In genomic region chr3:142640201-142640600, GRCm38 (mm10) we compare ENCODE assay signal across 8 mouse cellular contexts. TPM values are rescaled to one million over a fixed set of nuclear protein-coding genes. Genes with fewer than 3 reads are reported as not detected.
DNase-seq lines count a peak whose midpoint lies in the region; ATAC-seq lines count a peak whose summit lies in the region.

No protein-coding gene starts in this region.

- intact Hi-C loops in left cerebral cortex, postnatal 14 days (cut with DNase I) = loop anchor here (2.0 kb wide), 1 partner anchor 69 kb away; no protein-coding TSS in a partner anchor

- no peaks in the 10 kb centered on the region for H3K36me3 ChIP-seq in forebrain, embryonic 11.5 days (ENCODE audit: control insufficient read depth, insufficient read depth, low read length)
- no peaks in the 10 kb centered on the region for H3K36me3 ChIP-seq in forebrain, embryonic 15.5 days
- no peaks in the 10 kb centered on the region for H3K36me3 ChIP-seq in forebrain, embryonic 13.5 days (ENCODE audit: poor library complexity, severe bottlenecking)
- H3K36me3 ChIP-seq in hindbrain, embryonic 11.5 days (ENCODE audit: control insufficient read depth, insufficient read depth, low read length) = no peaks in the 10 kb centered on the region
- no peaks in the 10 kb centered on the region for H3K36me3 ChIP-seq in midbrain, embryonic 11.5 days (ENCODE audit: control insufficient read depth, insufficient read depth, low read length)

- H3K4me3 ChIP-seq in forebrain, embryonic 11.5 days (ENCODE audit: low read depth, low read length) = no peak overlapping the region
- H3K4me3 ChIP-seq in forebrain, embryonic 15.5 days = no peak overlapping the region
- no peak overlapping the region for H3K4me3 ChIP-seq in forebrain, embryonic 13.5 days
- H3K4me3 ChIP-seq in hindbrain, embryonic 11.5 days (ENCODE audit: low read depth, low read length) = no peak overlapping the region
- H3K4me3 ChIP-seq in midbrain, embryonic 11.5 days (ENCODE audit: low read depth, low read length) = no peak overlapping the region

- no peak overlapping the region for H3K9ac ChIP-seq in forebrain, embryonic 11.5 days (ENCODE audit: low read length)
- no peak overlapping the region for H3K9ac ChIP-seq in forebrain, embryonic 15.5 days (replicated peaks)
- no peak overlapping the region for H3K9ac ChIP-seq in forebrain, embryonic 13.5 days
- H3K9ac ChIP-seq in hindbrain, embryonic 11.5 days (ENCODE audit: low read depth, low read length) = no peak overlapping the region
- H3K9ac ChIP-seq in midbrain, embryonic 11.5 days (ENCODE audit: low read length) = no peak overlapping the region

- ATAC-seq in forebrain, embryonic 11.5 days (replicated peaks; ENCODE audit: low FRiP score) = 0 out of 2 replicates have a peak, but pooled peaks have one; percentile 51
- no peak for ATAC-seq in forebrain, embryonic 15.5 days (replicated peaks)
- ATAC-seq in forebrain, embryonic 13.5 days = peak; percentile 51; the same call in 1 of the 2 replicates
- peak; percentile 59 for ATAC-seq in hindbrain, embryonic 11.5 days (ENCODE audit: low FRiP score)
- ATAC-seq in midbrain, embryonic 11.5 days (ENCODE audit: low FRiP score) = peak; percentile 69

- DNase-seq in forebrain, embryonic 11.5 days (ENCODE audit: low spot score) = peak; percentile 84
- peak; percentile 24 to 35 for DNase-seq in adrenal gland, postnatal 4 days (ENCODE audit: low spot score in 2 of 2)
- peak; percentile 83 for DNase-seq in hindbrain, embryonic 11.5 days (ENCODE audit: low spot score)
- peak; percentile 9 to 62 for DNase-seq in left cerebral cortex, postnatal 14 days (ENCODE audit: low spot score in 2 of 2)
- peak; percentile 97 for DNase-seq in midbrain, embryonic 11.5 days (ENCODE audit: low spot score, missing footprints)
- DNase-seq in spleen, postnatal 36 days (ENCODE audit: low spot score in 2 of 2) = peak; percentile 22 to 34

- no peaks in the 10 kb centered on the region for H3K4me1 ChIP-seq in forebrain, embryonic 11.5 days (replicated peaks; ENCODE audit: control insufficient read depth, insufficient read depth, low read length)
- H3K4me1 ChIP-seq in forebrain, embryonic 15.5 days = no peaks in the 10 kb centered on the region
- no peaks in the 10 kb centered on the region for H3K4me1 ChIP-seq in forebrain, embryonic 13.5 days
- no peaks in the 10 kb centered on the region for H3K4me1 ChIP-seq in hindbrain, embryonic 11.5 days (replicated peaks; ENCODE audit: control insufficient read depth, insufficient read depth, low read length)
- no peaks in the 10 kb centered on the region for H3K4me1 ChIP-seq in midbrain, embryonic 11.5 days (ENCODE audit: control insufficient read depth, insufficient read depth, low read length)

- no peak overlapping the region for H3K4me2 ChIP-seq in forebrain, embryonic 11.5 days (ENCODE audit: low read depth, low read length, severe bottlenecking)
- H3K4me2 ChIP-seq in forebrain, embryonic 15.5 days (replicated peaks) = no peak overlapping the region; the same call in 1 of the 2 replicates
- peak overlapping the region; percentile 35 for H3K4me2 ChIP-seq in forebrain, embryonic 13.5 days
- H3K4me2 ChIP-seq in hindbrain, embryonic 11.5 days (replicated peaks; ENCODE audit: low read depth, low read length) = no peak overlapping the region
- peak overlapping the region; percentile 20; the same call in 1 of the 2 replicates for H3K4me2 ChIP-seq in midbrain, embryonic 11.5 days

- H3K9me3 ChIP-seq in forebrain, embryonic 11.5 days (ENCODE audit: control insufficient read depth, low read length) = no peaks in the 10 kb centered on the region
- no peaks in the 10 kb centered on the region for H3K9me3 ChIP-seq in forebrain, embryonic 15.5 days
- no peaks in the 10 kb centered on the region for H3K9me3 ChIP-seq in forebrain, embryonic 13.5 days (replicated peaks)
- no peaks in the 10 kb centered on the region for H3K9me3 ChIP-seq in hindbrain, embryonic 11.5 days (ENCODE audit: control insufficient read depth, low read length)
- no peaks in the 10 kb centered on the region for H3K9me3 ChIP-seq in midbrain, embryonic 11.5 days (ENCODE audit: control insufficient read depth, low read length)

- no peak overlapping the region for H3K27ac ChIP-seq in forebrain, embryonic 11.5 days (ENCODE audit: low read depth, low read length)
- no peak overlapping the region for H3K27ac ChIP-seq in forebrain, embryonic 15.5 days (replicated peaks)
- H3K27ac ChIP-seq in forebrain, embryonic 13.5 days = no peak overlapping the region
- H3K27ac ChIP-seq in hindbrain, embryonic 11.5 days (ENCODE audit: low read depth, low read length) = no peak overlapping the region
- H3K27ac ChIP-seq in midbrain, embryonic 11.5 days (ENCODE audit: low read depth, low read length) = no peak overlapping the region

- 6% methylated on average over 9 of the region's 9 CpGs for WGBS in forebrain, embryonic 11.5 days
- 6% methylated on average over 9 of the region's 9 CpGs for WGBS in forebrain, embryonic 15.5 days
- 4% methylated on average over 9 of the region's 9 CpGs for WGBS in forebrain, embryonic 13.5 days
- WGBS in hindbrain, embryonic 11.5 days = 8% methylated on average over 9 of the region's 9 CpGs
- WGBS in midbrain, embryonic 11.5 days = 4% methylated on average over 9 of the region's 9 CpGs

- no peaks in the 10 kb centered on the region for H3K27me3 ChIP-seq in forebrain, embryonic 11.5 days (ENCODE audit: control insufficient read depth, insufficient read depth, low read length)
- H3K27me3 ChIP-seq in forebrain, embryonic 15.5 days = no peaks in the 10 kb centered on the region
- no peaks in the 10 kb centered on the region for H3K27me3 ChIP-seq in forebrain, embryonic 13.5 days
- no peaks in the 10 kb centered on the region for H3K27me3 ChIP-seq in hindbrain, embryonic 11.5 days (ENCODE audit: control insufficient read depth, insufficient read depth, low read length)
- H3K27me3 ChIP-seq in midbrain, embryonic 11.5 days (ENCODE audit: control insufficient read depth, insufficient read depth, low read length) = no peaks in the 10 kb centered on the region

RNA-seq across cellular contexts. Expression of gene Gbp2, which starts 19.8 kb away (rescaled TPM):
- polyA plus RNA-seq in forebrain, embryonic 11.5 days (2014; fragmentation: Nextera tagmentation; extraction: Ambion mirVana) = 0.16 TPM in 1 of 2 replicates, not detected in the other
- 0.28 and 0.40 TPM in 2 replicates for polyA plus RNA-seq in forebrain, embryonic 15.5 days (2015; fragmentation: Nextera tagmentation; extraction: Ambion mirVana)
- total RNA-seq in adrenal gland, postnatal 4 days (2021) = 10 to 100 TPM; 11.5 to 12.4 TPM
- 0.15 and 0.19 TPM in 2 replicates for polyA plus RNA-seq in forebrain, embryonic 13.5 days (2015; fragmentation: Nextera tagmentation; extraction: Ambion mirVana)
- polyA plus RNA-seq in hindbrain, embryonic 11.5 days (2014; fragmentation: Nextera tagmentation; extraction: Ambion mirVana) = 0.19 and 0.35 TPM in 2 replicates
- total RNA-seq in left cerebral cortex, postnatal 14 days (2021) = 1 to 10 TPM; 1.1 TPM
- polyA plus RNA-seq in midbrain, embryonic 11.5 days (2014; fragmentation: Nextera tagmentation; extraction: Ambion mirVana) = not detected in 2 replicates

RNA-seq across cellular contexts. Expression of gene Gbp2b, which starts 45.6 kb away (rescaled TPM):
- polyA plus RNA-seq in forebrain, embryonic 11.5 days (2014; fragmentation: Nextera tagmentation; extraction: Ambion mirVana) = not detected in 2 replicates
- not detected in 2 replicates for polyA plus RNA-seq in forebrain, embryonic 15.5 days (2015; fragmentation: Nextera tagmentation; extraction: Ambion mirVana)
- under 1 TPM; 0.22 to 0.28 TPM for total RNA-seq in adrenal gland, postnatal 4 days (2021)
- not detected in 2 replicates for polyA plus RNA-seq in forebrain, embryonic 13.5 days (2015; fragmentation: Nextera tagmentation; extraction: Ambion mirVana)
- polyA plus RNA-seq in hindbrain, embryonic 11.5 days (2014; fragmentation: Nextera tagmentation; extraction: Ambion mirVana) = not detected in 2 replicates
- not detected for total RNA-seq in left cerebral cortex, postnatal 14 days (2021)
- polyA plus RNA-seq in midbrain, embryonic 11.5 days (2014; fragmentation: Nextera tagmentation; extraction: Ambion mirVana) = not detected in 2 replicates

Comparison
In these comparisons a context has a peak if more than half of its experiments do, and no peak if none do; other contexts are left out.
1. H3K4me2 ChIP-seq: peak in forebrain, embryonic 13.5 days (single experiment) and midbrain, embryonic 11.5 days (single experiment); none in forebrain, embryonic 11.5 days (single experiment), forebrain, embryonic 15.5 days (single experiment) and hindbrain, embryonic 11.5 days (single experiment).
2. DNase-seq: peak in every context shown above with its lines; median percentile 97 in midbrain, embryonic 11.5 days; 84 in forebrain, embryonic 11.5 days; 83 in hindbrain, embryonic 11.5 days; 36 in left cerebral cortex, postnatal 14 days; 30 in adrenal gland, postnatal 4 days; 28 in spleen, postnatal 36 days.